Mouse (Mus musculus): ENCODE results near the gene Esm1. TPM values are rescaled to one million over a fixed set of nuclear protein-coding genes. Genes with fewer than 3 reads are reported as not detected.

Gene Esm1
- not detected for total RNA-seq (2023)

GRCm38 (mm10) chr13:113209624-113210023 lies at the start of gene Esm1:
Esm1 (plus strand) TSS chr13:113209659.

GRCm38 (mm10) chr13:113225811-113226210 lies 16.4 kb downstream of the Esm1 start, which contains the start of gene Gzmk:
Gzmk (minus strand) TSS chr13:113225908.

Other genes with a start within 250 kb of the Esm1 start
- gene Ccno, start 221.9 kb upstream of the Esm1 start, total RNA-seq (2023): 10 to 100 TPM; 31.8 to 32.5 TPM
- gene Mcidas, start 215.8 kb upstream of the Esm1 start, total RNA-seq (2023): not detected
- gene Cdc20b, start 174.5 kb upstream of the Esm1 start, total RNA-seq (2023): not detected
- not detected for gene Gpx8, start 163.2 kb upstream of the Esm1 start, total RNA-seq (2023)
- not detected for gene Gzma, start 108.7 kb upstream of the Esm1 start, total RNA-seq (2023)
- gene Gzmk, start 16.2 kb downstream of the Esm1 start, total RNA-seq (2023): not detected
- gene BC067074, start 83.5 kb downstream of the Esm1 start, total RNA-seq (2023): not detected